Mouse (Mus musculus) gastrocnemius, postnatal 36 days (tissue): ENCODE results near the gene Hist3h2ba. TPM values are rescaled to one million over a fixed set of nuclear protein-coding genes. Genes with fewer than 3 reads are reported as not detected.
A peak's percentile ranks its signal among the peaks of the same experiment; 100 is the strongest.

Experiments
- DNase-seq, 2 experiments: peaks; one replicate each; pipeline ENCODE4 v3.0.0; 2022
- intact Hi-C: fragments of 180-260 bp; cut with DNase I; formaldehyde crosslinking; loops from one replicate; pipeline ENCODE4 v1.15.1; 2025
- microRNA-seq, 2 experiments: library from miRNA; unstranded; fragments of <30 nt; microRNA quantifications; one replicate each; pipeline ENCODE4 v1.2.0; 2021
- total RNA-seq, 2 experiments: library from RNA; stranded (reverse); gene quantifications; 2 replicates each; pipeline ENCODE4 v1.2.3; 2021

Gene Hist3h2ba
- total RNA-seq, 2 experiments from 2014 or later = 1.1 to 1.5 TPM

DNA sequence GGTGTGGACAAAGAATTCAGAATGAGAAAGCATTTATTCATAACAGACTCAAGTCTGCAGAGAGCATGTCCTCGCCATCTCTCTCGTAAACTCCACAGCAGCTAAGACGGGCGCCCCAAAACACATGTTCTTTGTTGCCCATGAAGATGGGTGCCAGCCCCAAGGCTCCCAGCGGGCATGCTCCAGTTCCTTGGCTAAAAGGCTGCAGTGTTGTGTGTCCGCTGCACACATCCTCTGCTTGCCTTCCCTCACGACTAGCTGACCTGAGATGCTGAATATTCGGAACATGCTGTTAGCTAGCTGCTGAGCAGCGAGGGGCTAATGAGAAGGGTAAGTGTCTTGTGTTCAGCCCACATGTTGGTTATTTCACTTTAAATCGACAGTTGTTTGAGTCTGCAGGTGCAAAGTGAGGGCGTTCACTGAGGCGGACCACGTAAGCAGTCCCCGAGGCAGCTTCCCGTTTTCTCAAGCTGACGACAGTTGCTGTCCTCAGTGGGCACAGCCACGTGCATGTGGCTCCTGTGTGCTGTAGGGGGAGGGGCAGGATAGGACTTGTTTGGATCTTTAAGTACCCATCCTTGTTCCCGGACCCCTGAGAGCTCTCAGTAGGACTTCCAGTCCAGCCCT lies 33.9 kb downstream of the Hist3h2ba start:
- peak in 1 of 2 experiments; percentile 11 for DNase-seq
- intact Hi-C loops = no loop called here

DNA sequence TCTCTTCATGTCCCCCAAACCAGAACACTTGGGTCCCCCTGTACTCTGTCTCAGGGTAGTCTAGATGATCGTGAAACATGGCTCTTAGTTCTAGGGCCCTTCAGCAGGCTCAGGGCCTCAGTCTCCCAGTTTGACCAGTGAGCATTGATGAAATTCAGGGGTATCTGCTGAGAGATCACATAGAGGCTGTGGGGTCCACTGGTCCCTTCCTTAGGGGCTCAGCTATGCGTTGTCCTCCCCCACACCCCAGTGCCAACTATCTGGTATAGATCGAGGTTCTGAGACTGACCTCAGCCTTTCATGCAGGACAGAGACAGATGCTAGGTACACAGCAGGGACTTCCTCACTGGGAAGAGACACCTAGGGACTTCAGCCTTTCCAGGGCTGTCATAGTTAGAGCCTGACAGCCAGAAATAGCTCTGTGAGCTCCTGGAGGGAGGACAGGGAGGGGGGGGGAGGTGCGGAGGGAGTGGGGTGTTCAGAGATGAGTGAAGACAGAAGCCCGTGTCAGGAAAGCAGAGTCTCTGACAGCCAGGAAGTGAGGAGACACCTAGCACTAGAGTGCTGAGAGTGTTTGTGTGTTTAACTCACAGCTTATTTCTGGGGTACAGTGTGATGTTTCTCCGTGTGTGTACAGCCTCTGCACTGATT lies 35.1 kb downstream of the Hist3h2ba start:
- intact Hi-C loops = no loop called here
- peak in 1 of 2 experiments; percentile 12 for DNase-seq

DNA sequence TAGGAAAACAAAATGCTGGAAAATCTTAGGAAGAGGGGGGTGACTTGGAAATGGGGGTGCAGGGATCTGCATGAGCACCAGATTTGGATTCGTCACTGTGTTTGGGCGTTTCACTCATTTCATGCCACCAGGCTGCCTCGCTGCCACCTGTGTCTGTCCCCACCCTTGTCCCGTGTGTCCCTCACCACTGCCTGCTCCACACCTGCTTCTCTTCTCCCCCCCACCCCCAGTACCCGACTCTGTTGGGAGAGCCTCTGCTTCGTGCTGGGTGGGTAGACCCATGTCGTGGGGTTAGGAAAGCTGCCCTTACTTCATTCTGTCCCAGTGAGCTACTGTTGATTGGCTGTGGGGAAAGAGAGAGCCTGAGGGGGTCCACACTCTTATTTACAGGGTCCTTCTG lies 35.9 kb downstream of the Hist3h2ba start:
- intact Hi-C loops = no loop called here
- DNase-seq = no peak

DNA sequence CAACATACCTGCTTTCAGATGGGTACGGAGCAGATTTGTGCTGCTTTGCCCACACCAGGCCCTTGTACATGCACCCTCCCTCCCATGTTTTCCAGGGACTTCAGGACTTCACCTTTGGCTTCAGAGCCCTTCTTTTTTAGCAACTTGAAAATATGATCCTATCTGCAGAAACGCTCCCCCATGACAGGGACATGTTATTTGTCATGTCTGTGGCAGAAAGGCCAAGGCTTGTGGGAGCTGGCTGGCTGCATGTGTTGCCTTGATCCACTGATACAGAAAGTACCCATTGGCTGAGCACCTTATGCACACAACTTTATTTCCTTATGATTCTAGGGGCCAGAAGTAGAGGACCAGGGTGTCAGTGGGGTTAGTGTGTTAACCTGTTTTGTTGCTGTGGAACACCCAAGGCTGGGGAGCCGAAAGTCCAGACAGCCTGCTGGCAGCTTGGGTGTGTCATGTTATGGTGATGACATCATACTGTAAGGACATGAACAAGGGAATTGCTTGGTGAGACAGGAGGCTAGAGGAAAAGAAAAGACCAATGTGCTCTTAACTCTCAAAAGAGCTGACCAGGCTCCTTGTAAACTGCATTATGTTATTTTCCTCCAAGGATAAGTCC lies 36.7 kb downstream of the Hist3h2ba start:
- intact Hi-C loops = no loop called here
- DNase-seq = no peak

DNA sequence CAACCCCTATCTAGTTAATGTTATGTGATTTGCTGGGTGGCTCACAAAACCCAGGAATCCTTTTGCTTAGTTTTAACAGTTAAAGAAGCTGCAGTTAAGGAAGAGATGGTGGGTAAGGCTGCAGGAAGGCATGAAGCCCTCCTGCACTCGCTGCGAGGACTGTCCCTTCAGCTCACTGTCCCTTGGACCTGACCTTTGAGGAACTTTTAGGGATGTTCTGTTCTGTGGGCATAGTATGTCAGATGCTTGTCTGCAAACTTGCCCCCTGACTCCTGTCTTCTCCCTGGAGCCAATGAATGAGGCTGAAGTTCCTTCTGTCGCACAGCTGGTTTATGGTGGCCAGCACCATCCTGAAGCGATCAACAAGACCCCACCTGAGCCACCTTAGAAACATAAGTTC lies 40.4 kb downstream of the Hist3h2ba start:
- no peak for DNase-seq

DNA sequence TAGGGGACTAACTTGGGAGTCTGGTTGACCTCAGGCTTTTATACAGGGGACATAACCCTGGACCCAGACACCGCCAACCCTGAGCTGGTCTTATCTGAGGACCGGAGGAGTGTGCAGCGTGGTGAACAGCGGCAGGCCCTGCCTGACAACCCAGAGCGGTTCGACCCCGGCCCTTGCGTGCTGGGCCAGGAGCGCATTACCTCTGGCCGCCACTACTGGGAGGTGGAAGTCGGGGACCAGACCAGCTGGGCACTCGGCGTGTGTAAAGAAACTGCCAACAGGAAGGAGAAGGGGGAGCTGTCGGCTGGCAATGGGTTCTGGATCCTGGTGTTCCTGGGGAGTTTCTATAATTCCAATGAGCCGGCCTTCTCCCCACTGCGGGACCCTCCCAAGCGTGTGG lies 41.4 kb downstream of the Hist3h2ba start:
- intact Hi-C loops = no loop called here
- DNase-seq = no peak

More for the DNA sequence above, 40.4 kb downstream of the Hist3h2ba start:
- intact Hi-C loops = no loop called here

DNA sequence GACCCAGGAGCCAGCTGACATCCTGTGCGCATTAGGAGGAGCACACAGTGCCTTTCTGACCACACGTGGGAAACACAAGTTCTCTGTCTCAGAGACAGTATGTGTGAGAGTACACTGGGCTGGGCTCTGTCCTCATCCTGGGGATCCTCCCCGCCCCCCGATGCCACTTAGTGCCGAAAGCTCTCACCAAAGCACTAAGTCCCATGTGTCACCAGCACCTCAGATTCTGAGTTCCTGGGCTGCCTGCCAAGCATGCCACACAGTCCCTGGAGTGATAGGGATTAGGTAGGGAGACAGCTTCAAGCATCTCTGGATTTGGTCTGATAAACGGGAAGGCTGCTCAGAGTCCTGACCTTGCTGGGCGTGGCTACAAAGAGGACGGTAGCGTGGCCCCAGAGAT lies 42.1 kb downstream of the Hist3h2ba start:
- intact Hi-C loops = no loop called here

DNA sequence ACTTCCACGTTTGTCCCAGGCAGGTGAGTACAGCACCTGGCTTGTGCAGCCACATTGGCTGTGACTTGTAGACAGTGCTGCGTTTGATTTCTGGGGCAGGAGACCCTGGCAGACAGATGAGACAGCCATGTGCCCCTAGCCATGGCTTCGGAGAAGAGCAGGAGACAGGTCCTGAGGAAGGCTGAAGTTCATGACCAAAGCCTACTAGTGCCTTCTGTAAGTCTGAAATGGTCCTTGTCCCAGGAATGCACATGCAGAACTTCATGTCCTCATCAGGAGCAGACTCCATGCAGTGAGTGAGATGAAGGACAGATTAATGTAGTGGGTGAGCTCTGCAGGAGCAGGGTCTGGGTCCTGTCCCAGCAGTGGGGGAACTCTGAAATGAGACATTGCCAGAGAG lies 43.2 kb downstream of the Hist3h2ba start:
- intact Hi-C loops = no loop called here
- no peak for DNase-seq

More for the DNA sequence above, 42.1 kb downstream of the Hist3h2ba start:
- DNase-seq = no peak

DNA sequence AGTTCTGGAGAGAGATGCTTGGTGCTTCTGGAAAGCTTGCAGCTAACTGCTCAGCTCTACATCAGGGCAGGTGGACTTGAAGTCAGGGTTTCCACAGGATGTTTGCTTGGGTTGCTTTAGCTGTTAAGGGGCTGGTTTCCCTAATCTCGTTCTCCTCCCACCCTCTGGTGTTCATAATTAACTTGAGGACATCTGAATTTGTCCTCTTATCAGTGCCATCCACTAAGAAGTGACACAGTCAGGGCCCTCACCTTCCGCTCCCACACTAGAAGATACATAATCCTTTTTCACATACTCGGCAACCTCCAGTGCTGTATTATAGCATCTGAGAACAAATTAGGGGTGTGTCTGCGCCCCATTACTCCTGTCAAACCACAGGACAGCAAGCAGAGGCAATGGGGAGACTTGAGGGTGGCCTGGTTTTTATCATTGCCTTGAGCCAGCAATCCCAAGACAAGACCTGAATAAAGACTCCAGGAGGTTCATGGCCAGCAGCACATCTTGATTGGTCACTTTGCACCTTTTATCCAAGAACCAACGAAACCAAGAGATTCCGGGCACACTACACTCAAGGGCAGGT lies 44.5 kb downstream of the Hist3h2ba start:
- DNase-seq = no peak
- intact Hi-C loops = no loop called here

DNA sequence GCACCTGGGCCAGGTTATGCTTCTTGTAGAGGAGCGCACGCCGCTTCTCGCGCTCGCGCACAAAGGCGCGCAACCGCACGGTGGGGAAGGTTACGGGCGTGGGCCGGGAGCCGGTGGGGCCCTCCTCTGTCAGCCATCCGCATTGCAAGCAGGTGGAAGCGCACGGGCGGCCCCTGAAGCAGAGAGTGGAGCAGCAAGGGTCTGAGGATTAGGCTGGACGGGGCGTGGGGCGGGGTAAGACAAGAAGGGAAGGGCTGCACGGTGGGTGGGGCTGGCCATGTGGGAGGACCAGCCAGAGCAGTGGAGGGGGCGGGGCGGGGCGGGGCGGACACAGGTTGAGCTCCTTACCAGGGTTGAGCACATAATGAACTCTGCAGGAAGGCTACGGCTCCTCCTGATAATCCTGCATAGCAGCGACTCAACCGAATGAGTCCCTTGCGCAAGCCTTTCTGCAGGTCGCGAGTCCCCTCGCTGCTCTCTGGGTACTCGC lies 45.7 kb downstream of the Hist3h2ba start:
- intact Hi-C loops = no loop called here
- no peak for DNase-seq

DNA sequence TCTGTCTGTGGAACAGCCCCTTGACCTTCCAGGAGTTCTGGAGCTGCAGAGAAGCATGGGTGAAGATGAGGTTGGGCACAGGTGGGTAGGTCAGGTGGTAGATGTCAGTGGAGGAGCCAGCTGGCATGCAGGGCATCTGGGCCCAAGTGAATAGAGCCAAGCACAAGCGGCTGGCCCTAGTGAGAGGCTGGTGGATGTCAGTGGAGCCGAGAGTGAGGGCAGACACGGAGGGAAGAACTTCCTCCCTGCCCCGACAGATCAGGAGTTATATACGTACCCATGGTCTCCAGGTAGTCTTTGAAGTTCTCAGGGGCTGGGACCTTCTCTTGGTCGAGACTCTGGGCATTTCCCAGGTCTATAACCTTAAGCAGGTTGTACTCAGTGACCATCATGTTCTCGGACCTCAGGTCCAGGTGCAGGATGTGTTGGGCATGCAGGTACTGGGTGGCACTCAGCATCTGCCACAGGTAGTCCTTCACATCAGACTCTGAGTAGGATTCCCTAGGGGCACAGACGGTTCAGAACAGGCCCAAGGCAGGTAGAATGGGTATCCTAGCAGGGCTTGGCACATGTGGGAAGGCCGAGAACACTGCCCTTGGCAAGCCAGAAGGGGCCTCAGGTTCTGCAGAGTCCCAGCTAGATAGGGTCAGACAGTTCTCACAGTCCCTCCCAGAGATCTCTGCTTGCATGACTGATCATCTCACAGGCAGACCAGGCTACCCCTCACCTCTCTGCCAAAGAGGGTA lies 46.5 kb downstream of the Hist3h2ba start:
- intact Hi-C loops = no loop called here
- DNase-seq = no peak

DNA sequence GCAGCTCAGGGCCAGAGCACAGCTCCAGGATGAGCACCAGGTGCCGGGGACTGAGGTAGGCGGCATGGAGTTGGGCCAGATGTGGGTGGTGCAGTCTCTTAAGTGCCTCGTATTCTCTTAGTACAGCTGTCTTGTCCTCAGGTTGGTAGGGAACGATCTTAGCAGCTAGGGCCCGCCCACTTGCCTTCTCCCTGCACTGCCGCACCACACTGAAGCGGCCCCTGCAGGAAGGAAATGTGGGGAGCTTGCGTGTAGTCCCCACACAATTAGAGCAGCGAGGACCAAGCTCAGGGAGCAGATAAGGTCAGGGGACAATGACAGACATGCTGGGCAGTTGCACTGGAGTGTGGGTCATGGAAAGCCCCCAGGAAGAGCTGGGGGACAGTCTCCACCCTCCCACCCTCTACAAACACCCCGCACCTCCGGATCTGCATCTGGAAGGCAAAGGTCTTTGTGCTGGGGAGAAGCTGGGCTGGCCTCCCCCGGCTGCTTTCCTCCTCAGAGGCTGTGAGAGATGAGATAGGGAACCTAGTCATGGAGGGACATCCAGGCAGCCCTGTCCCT lies 47.2 kb downstream of the Hist3h2ba start:
- no peak for DNase-seq
- intact Hi-C loops = no loop called here

DNA sequence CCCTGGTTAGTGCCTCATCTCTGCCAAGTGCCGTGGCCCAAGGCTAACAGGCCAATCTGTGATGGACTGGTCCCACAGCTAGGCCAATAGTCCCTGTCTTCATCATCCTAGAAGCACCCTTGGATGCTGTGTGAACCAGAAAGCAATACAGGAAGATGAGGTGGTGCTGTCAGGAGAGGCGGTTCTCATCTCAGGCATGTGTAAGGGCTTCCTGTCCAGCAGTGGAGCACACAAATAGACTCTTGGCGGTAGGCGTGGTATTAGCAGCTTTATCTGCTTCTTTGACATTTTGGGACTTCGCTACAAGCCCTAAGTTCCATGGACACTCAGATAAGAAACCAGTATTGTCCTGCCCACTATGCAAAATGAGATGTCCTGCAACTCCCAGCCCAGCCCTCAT lies 48.8 kb downstream of the Hist3h2ba start:
- intact Hi-C loops = no loop called here

More for the DNA sequence above, 48.8 kb downstream of the Hist3h2ba start:
- DNase-seq = no peak

Small RNA genes lying within 50 kb of the gene (microRNA-seq; reads per million reads assigned to microRNA genes)
- gene Gm44313 = 0 to 0.74 reads per million in 2 experiments

Other genes with a start within 250 kb of the Hist3h2ba start
- not detected for gene Olfr319, start 249.8 kb upstream of the Hist3h2ba start, total RNA-seq
- gene Olfr318, start 224.9 kb upstream of the Hist3h2ba start, total RNA-seq = not detected
- gene Olfr317, start 209.7 kb upstream of the Hist3h2ba start, total RNA-seq = not detected
- not detected for gene Olfr316, start 196.2 kb upstream of the Hist3h2ba start, total RNA-seq
- not detected for gene Olfr315, start 175.7 kb upstream of the Hist3h2ba start, total RNA-seq
- gene Olfr314, start 166.0 kb upstream of the Hist3h2ba start, total RNA-seq = not detected
- not detected for gene Fam183b, start 147.0 kb upstream of the Hist3h2ba start, total RNA-seq
- gene Olfr313, start 133.9 kb upstream of the Hist3h2ba start, total RNA-seq = not detected
- not detected for gene Olfr312, start 119.7 kb upstream of the Hist3h2ba start, total RNA-seq
- not detected for gene Olfr311, start 109.7 kb upstream of the Hist3h2ba start, total RNA-seq
- 1 to 10 TPM in 1 of 2 experiments, under 1 TPM in 1; 0.69 to 1.1 TPM for gene Gm12258, start 101.8 kb upstream of the Hist3h2ba start, total RNA-seq
- gene 2810021J22Rik, start 81.7 kb upstream of the Hist3h2ba start, total RNA-seq = 1 to 10 TPM in 1 of 2 experiments, under 1 TPM in 1; 0.74 to 1.2 TPM
- 1 to 10 TPM; 2.0 to 3.2 TPM for gene Zfp39, start 44.7 kb upstream of the Hist3h2ba start, total RNA-seq
- not detected for gene Btnl10, start 31.0 kb upstream of the Hist3h2ba start, total RNA-seq
- gene Rnf187, start 10.0 kb upstream of the Hist3h2ba start, total RNA-seq = 10 to 100 TPM; 86.9 to 96.5 TPM
- gene Hist3h2a, start 5.8 kb downstream of the Hist3h2ba start, total RNA-seq = 10 to 100 TPM in 1 of 2 experiments, 1 to 10 TPM in 1; 9.5 to 10.5 TPM
- under 1 TPM; 0.13 to 0.17 TPM for gene Trim17, start 5.8 kb downstream of the Hist3h2ba start, total RNA-seq
- gene Trim11, start 29.2 kb downstream of the Hist3h2ba start, total RNA-seq = 1 to 10 TPM; 5.6 to 7.4 TPM
- 1,000 to 10,000 TPM; 1,369 to 1,614 TPM for gene Obscn, start 187.5 kb downstream of the Hist3h2ba start, total RNA-seq
- gene Iba57, start 214.8 kb downstream of the Hist3h2ba start, total RNA-seq = 10 to 100 TPM in 1 of 2 experiments, 1 to 10 TPM in 1; 7.4 to 10.4 TPM
- gene Gjc2, start 234.3 kb downstream of the Hist3h2ba start, total RNA-seq = under 1 TPM; 0.23 to 0.42 TPM
- gene Guk1, start 243.3 kb downstream of the Hist3h2ba start, total RNA-seq = 10 to 100 TPM; 21.2 to 24.7 TPM